Mouse (Mus musculus) adrenal gland, postnatal 10 days (tissue): ENCODE measurements at regions not wholly inside any gene's neighbourhood (a gene's known extent, or its start where the extent isn't known, plus 50 kb on each side); places are given as distances from the start of the nearest gene placed in this dataset.

Experiments used
- DNase-seq: peaks from one replicate; pipeline ENCODE4 v3.0.0; 2021; ENCODE audit warnings: mixed read lengths

GRCm38 (mm10) chr8:89646946-89647345, 603.0 kb upstream of the Sall1 start:
- no peak for DNase-seq

- no peak for DNase-seq
Measured at GRCm38 (mm10) chr8:89641339-89641738, 597.4 kb upstream of the Sall1 start.

DNA sequence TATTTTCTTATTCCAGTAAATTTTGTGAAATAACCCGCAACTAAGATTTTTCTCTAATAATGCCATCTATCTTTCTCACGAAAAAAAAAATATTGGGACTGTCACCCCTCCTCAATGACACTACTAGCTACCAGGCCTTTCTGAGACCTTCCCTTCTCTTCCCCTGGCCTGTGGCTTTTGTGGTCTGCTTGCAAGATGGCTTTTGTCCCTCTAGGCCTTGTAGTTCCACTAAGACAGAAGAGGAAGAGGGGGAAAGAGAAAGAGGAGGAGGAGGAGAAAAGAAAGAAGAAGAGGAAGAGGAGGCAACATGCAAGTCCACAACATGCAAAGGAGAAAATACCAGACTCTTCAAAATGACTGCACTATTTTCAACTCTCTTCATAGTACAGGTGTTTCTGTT, 590.9 kb upstream of the Sall1 start:
- DNase-seq = no peak

DNA sequence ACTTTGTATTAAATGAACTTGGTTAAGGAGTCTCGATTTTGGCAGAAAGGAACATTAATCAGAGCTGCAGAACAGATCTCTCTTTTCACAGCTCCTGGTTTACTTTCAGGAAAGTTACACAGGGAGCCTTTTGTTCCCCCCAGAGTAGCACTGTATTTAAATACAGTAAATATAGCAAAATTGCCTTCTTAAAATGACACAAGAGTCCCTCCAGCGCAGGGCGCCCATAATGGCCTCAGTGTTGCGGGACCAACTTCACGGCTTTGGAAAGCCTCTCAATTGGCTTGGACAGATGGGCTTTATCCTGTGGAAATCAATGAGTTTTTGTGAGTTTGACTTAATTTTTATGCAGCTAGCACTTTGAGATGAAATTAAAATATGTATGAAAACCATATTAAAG, 588.3 kb upstream of the Sall1 start:
- DNase-seq = no peak

DNA sequence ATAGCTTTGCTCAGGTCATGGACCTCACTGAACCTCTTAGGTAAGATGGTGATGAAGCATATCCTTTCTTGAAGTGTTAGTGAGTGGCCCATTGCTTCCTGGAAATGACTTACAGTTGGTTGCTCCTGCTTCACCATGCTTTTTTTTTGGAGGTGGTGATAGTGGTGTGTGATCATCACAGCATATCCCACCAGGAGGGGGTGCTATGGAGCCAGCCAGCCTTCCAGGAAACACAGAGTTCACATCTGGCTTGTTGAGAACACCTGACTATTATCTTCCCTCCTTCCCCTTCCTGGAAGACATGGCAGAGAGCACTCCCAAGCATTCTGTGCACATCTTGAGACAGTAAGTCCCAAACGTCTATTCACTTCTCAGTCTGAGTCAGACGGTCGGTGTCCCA, 586.6 kb upstream of the Sall1 start:
- DNase-seq = peak; percentile 15

DNA sequence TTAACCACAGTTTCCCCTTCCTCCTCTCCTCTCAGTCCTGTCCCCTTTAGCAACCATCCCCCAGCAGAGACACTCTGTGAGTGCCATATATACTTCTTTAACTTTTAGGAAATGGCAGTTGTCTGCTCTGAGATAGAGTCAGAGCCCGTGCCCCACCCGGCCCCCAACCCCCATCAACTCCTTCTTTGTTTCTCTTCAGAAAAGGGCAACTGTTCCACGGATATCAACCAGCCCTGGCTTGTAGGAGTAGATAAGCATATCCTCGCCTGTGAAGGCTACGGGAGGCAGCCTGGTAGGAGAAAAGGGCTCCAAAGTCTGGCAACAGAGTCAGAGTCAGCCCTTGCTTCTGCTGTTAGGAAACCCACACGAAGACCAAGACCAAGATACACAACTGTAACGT, 574.1 kb upstream of the Sall1 start:
- no peak for DNase-seq

- DNase-seq = no peak
Measured at GRCm38 (mm10) chr8:89615863-89616558, 572.0 kb upstream of the Sall1 start.

DNA sequence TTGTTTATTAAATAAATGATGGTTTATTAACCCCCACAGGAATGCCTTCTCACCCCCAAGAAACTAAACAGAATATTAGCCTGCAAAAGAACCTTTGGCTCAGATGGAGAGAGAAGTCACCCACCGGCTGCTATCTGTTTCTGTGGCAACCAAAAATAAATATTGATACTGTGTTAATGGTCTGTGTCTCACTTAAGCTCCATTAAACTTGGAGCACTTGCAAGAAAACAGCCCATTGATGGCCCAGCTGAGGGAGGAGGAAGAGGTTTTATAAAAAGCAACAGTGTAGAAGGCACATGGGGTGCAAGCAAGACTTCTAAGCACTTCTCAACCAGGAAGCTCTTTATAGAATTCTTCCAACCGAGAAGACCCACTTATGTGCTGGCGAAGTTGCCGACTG, 565.1 kb upstream of the Sall1 start:
- no peak for DNase-seq

GRCm38 (mm10) chr8:89605905-89606468, 562.0 kb upstream of the Sall1 start:
- DNase-seq = no peak

DNA sequence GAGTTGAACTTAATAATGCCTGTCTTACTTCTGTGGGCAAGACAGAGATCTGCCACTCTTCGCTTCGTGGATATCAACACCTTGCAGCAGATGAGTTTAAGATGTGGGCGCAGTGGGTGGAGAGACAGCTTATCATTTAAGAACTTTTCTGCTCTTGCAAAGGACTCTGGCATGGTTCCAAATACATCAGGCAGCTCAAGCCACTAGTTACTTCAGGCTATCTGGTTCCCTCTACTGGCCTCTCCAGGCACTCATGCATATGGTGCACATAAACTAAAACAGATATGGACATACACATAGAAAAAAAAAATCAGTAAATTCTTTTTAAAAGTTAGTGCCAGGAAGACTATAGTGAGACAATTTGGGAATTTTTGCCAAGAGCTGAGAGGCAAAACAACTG, 560.5 kb upstream of the Sall1 start:
- no peak for DNase-seq

GRCm38 (mm10) chr8:89596380-89596779, 552.4 kb upstream of the Sall1 start:
- DNase-seq = no peak

- DNase-seq = no peak
Measured at GRCm38 (mm10) chr8:89583091-89583490, 539.1 kb upstream of the Sall1 start.

DNA sequence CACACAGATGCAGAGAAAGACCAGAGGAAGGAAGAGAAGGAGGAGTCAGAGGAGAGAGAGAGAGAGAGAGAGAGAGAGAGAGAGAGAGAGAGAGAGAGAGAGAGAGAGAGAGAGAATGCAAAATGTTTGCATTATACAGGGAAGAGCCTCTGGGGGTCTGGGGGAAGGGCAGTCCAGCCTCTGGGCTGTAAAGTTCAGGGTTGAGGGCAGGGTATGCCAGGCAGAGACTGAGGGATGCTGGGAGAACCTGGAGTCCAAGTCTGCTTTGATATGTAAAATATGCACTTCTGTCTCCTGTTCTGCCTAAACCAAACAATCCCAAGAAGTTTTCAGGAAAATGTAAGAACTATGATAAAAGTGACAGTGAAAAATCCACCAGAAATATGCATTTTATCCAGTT, 538.6 kb upstream of the Sall1 start:
- DNase-seq = no peak

- DNase-seq = peak; percentile 87
Measured at GRCm38 (mm10) chr8:89571816-89572215, 527.9 kb upstream of the Sall1 start.

DNA sequence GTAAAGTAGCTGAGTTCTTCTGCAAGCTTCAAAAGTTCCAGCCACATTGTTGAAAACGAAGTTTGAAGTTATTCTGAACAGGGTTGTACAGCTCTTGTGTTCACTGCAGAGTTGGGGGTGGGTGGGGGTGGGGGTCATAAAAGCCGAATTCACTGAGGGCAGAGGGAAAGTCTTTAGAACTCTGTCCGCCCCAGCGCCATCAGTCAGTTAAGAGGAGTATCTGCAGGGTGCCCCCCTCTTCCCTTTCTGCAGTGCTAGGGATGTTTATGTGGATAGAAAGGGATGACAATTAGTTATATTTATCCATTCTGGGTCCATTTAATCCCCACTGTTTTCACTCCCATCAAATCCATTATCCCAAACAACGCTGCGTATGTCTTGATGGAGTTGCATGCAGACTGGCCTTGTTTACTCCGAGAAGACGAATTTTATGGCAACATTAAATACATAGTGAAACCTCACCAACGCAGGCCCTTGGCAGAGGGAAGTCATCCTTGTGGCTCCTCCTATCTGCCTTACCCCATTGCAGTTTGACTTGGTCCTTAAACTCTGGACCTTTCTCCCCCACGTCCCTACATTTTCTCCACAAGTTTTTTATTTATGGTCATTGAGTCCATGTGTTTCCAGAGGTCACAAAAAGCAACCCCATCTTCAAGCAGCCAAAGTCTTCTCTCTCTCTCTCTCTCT, 526.8 kb upstream of the Sall1 start:
- no peak for DNase-seq

- DNase-seq = no peak
Measured at GRCm38 (mm10) chr8:89569406-89569805, 525.4 kb upstream of the Sall1 start.

- no peak for DNase-seq
Measured at GRCm38 (mm10) chr8:89568641-89569040, 524.7 kb upstream of the Sall1 start.

- DNase-seq = no peak
Measured at GRCm38 (mm10) chr8:89566986-89567385, 523.0 kb upstream of the Sall1 start.

- no peak for DNase-seq
Measured at GRCm38 (mm10) chr8:89566461-89566860, 522.5 kb upstream of the Sall1 start.

- DNase-seq = no peak
Measured at GRCm38 (mm10) chr8:89565147-89565826, 521.3 kb upstream of the Sall1 start.

GRCm38 (mm10) chr8:89563544-89563943, 519.6 kb upstream of the Sall1 start:
- DNase-seq = no peak

DNA sequence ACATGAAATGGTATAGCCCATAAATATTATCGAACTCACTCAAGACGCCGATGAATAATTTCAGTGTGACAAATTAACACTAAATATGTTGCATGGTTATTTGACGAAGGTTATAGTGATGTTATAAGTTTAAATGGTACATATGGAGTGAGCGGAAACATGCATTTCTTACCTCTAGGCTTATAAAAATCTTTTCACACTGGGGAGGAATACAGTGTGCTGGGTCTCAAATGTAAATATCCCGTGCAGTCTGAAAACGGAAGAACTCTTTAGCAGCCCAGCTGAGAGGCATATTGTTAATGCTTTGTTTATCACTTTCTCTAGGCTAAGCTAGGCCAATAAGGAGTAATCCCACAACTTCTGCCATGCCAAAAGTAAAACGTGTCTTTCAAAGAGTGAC, 518.6 kb upstream of the Sall1 start:
- no peak for DNase-seq

GRCm38 (mm10) chr8:89541231-89541630, 497.3 kb upstream of the Sall1 start:
- no peak for DNase-seq
